Comparison of ENCODE assay signal across 9 mouse cellular contexts in the genomic region with DNA sequence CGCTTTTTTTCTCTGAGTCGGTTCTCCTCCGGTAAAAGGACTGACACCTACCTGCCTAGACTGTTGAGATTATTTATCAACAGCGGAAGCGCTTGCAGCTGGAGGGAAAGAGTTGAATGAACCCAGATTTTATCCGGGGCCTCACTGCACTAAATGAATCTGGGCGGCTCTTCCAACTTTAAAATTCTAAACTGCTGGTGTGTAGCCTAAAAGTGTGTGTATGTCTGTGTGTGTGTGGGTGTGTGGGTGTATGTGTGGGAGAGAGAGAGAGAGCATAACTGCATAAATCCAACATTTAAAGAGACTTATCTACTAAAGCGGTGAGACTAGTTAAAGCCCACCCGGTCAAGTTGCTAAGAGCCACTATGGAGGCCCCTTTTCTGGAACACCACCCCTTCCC. TPM values are rescaled to one million over a fixed set of nuclear protein-coding genes. Genes with fewer than 3 reads are reported as not detected.
DNase-seq lines count a peak whose midpoint lies in the region; ATAC-seq and TF ChIP-seq lines count a peak whose summit lies in the region.
"Had no signal": no experiment of that assay in that cellular context is flagged by ENCODE, and none has a peak within 500 bp of the region (broad histone marks: within the 10 kb centered on the region; RNA-seq: fewer than 3 reads in every experiment).

No protein-coding gene starts in this region.

- TF ChIP-seq POLR2A in cerebellum, adult 2 months (IDR thresholded peaks at IDR 0.05; ENCODE audit: borderline replicate concordance, insufficient read depth, low read length), result no peak

- no peak for DNase-seq in cerebellum, adult 2 months
- no peak for DNase-seq in cerebellum, postnatal 25 days
- no peak for DNase-seq in lung, postnatal 0 days (ENCODE audit: low spot score)
- DNase-seq in lung, postnatal 4 days, result no peak
- no peak for DNase-seq in limb, embryonic 10.5 days (ENCODE audit: low spot score)
- no peak for DNase-seq in spleen, postnatal 4 days (ENCODE audit: low spot score in 2 of 2)
- no peak for DNase-seq in adrenal gland, postnatal 25 days

- H3K4me2 ChIP-seq in lung, postnatal 0 days (replicated peaks; ENCODE audit: low read depth, low read length), result peak overlapping the region; percentile 55
- H3K4me2 ChIP-seq in neural tube, embryonic 15.5 days, result peak overlapping the region; percentile 65

- H3K9ac ChIP-seq in lung, postnatal 0 days (replicated peaks; ENCODE audit: low read depth), result peak overlapping the region; percentile 48
- peak overlapping the region; percentile 67 for H3K9ac ChIP-seq in neural tube, embryonic 15.5 days (replicated peaks)

- peak overlapping the region; percentile 76 for H3K27ac ChIP-seq in cerebellum, adult 2 months (ENCODE audit: insufficient read depth, low read length)
- peak overlapping the region; percentile 10 for H3K27ac ChIP-seq in lung, postnatal 0 days (ENCODE audit: low read length)
- H3K27ac ChIP-seq in limb, embryonic 10.5 days, result peak overlapping the region; percentile 89
- H3K27ac ChIP-seq in neural tube, embryonic 15.5 days (replicated peaks), result peak overlapping the region; percentile 82

- no peak for TF ChIP-seq CTCF in cerebellum, adult 2 months (IDR thresholded peaks at IDR 0.05; ENCODE audit: borderline replicate concordance, insufficient read depth, low read depth, low read length)
- TF ChIP-seq CTCF in lung, postnatal 0 days (IDR thresholded peaks at IDR 0.05), result no peak

- no peaks in the 10 kb centered on the region for H3K9me3 ChIP-seq in lung, postnatal 0 days (ENCODE audit: low read length)
- no peaks in the 10 kb centered on the region for H3K9me3 ChIP-seq in limb, embryonic 10.5 days (replicated peaks)
- no peaks in the 10 kb centered on the region for H3K9me3 ChIP-seq in neural tube, embryonic 15.5 days (replicated peaks)

- H3K36me3 ChIP-seq in lung, postnatal 0 days (ENCODE audit: insufficient read depth, low read length), result no peaks in the 10 kb centered on the region
- peaks cover 17% of the 10 kb centered on the region for H3K36me3 ChIP-seq in limb, embryonic 10.5 days
- H3K36me3 ChIP-seq in neural tube, embryonic 15.5 days, result no peaks in the 10 kb centered on the region

- no peak for ATAC-seq in lung, postnatal 0 days
- ATAC-seq in neural tube, embryonic 15.5 days (ENCODE audit: low FRiP score), result no peak

- peaks cover 4% of the 10 kb centered on the region; the same call in 1 of the 2 replicates for H3K4me1 ChIP-seq in cerebellum, adult 2 months (ENCODE audit: control insufficient read depth, insufficient read depth, low read length)
- H3K4me1 ChIP-seq in lung, postnatal 0 days (ENCODE audit: insufficient read depth, low read depth, low read length), result peaks cover 4% of the 10 kb centered on the region; the same call in 1 of the 2 replicates
- H3K4me1 ChIP-seq in limb, embryonic 10.5 days, result peaks cover 24% of the 10 kb centered on the region
- peaks cover 29% of the 10 kb centered on the region for H3K4me1 ChIP-seq in neural tube, embryonic 15.5 days

- no peak for TF ChIP-seq EP300 in lung, postnatal 0 days (IDR thresholded peaks at IDR 0.05)

- WGBS in cerebellum, adult 2 months, result 25% methylated on average over 9 of the region's 9 CpGs
- WGBS in lung, postnatal 0 days, result 18% methylated on average over 9 of the region's 9 CpGs
- 31% methylated on average over 9 of the region's 9 CpGs for WGBS in limb, embryonic 10.5 days
- 28% methylated on average over 9 of the region's 9 CpGs for WGBS in neural tube, embryonic 15.5 days

- H3K27me3 ChIP-seq in cerebellum, adult 2 months (ENCODE audit: control insufficient read depth, insufficient read depth, low read length), result no peaks in the 10 kb centered on the region
- no peaks in the 10 kb centered on the region for H3K27me3 ChIP-seq in lung, postnatal 0 days (replicated peaks; ENCODE audit: insufficient read depth, low read length)
- H3K27me3 ChIP-seq in limb, embryonic 10.5 days (ENCODE audit: low read depth, poor library complexity, severe bottlenecking), result no peaks in the 10 kb centered on the region
- no peaks in the 10 kb centered on the region for H3K27me3 ChIP-seq in neural tube, embryonic 15.5 days (replicated peaks)

- H3K4me3 ChIP-seq in cerebellum, adult 2 months (replicated peaks; ENCODE audit: insufficient read depth, low read depth, low read length), result peak overlapping the region; percentile 90
- H3K4me3 ChIP-seq in lung, postnatal 0 days (ENCODE audit: low read depth, low read length), result peak overlapping the region; percentile 87
- H3K4me3 ChIP-seq in limb, embryonic 10.5 days, result peak overlapping the region; percentile 93
- H3K4me3 ChIP-seq in neural tube, embryonic 15.5 days (replicated peaks), result peak overlapping the region; percentile 98

RNA-seq across cellular contexts. Expression of gene Mrtfa, which starts 0.7 kb away (rescaled TPM):
- polyA plus RNA-seq in cerebellum, adult 2 months (2012; rRNA removed), result 20.0 and 20.8 TPM in 2 replicates
- polyA plus RNA-seq in lung, postnatal 0 days (2015; fragmentation: Nextera tagmentation; extraction: Ambion mirVana), result 13.5 and 13.9 TPM in 2 replicates
- polyA plus RNA-seq in limb, embryonic 10.5 days (2016; fragmentation: Nextera tagmentation; extraction: Ambion mirVana), result 24.0 and 24.9 TPM in 2 replicates
- polyA plus RNA-seq in neural tube, embryonic 15.5 days (2015; fragmentation: Nextera tagmentation; extraction: Ambion mirVana), result 26.9 and 27.9 TPM in 2 replicates
- total RNA-seq in adrenal gland, postnatal 25 days (2021), result 27.2 and 27.4 TPM in 2 replicates

RNA-seq across cellular contexts. Expression of gene Mchr1, which starts 44.0 kb away (rescaled TPM):
- 3.6 and 4.1 TPM in 2 replicates for polyA plus RNA-seq in cerebellum, adult 2 months (2012; rRNA removed)
- polyA plus RNA-seq in lung, postnatal 0 days (2015; fragmentation: Nextera tagmentation; extraction: Ambion mirVana), result 1.6 and 3.3 TPM in 2 replicates
- polyA plus RNA-seq in limb, embryonic 10.5 days (2016; fragmentation: Nextera tagmentation; extraction: Ambion mirVana), result 0.25 TPM in 1 of 2 replicates, not detected in the other
- 5.0 and 5.2 TPM in 2 replicates for polyA plus RNA-seq in neural tube, embryonic 15.5 days (2015; fragmentation: Nextera tagmentation; extraction: Ambion mirVana)
- total RNA-seq in adrenal gland, postnatal 25 days (2021), result 0.52 TPM in 1 of 2 replicates, not detected in the other
- total RNA-seq: common myeloid progenitor, adult 5-6 weeks had no signal

Comparison
In these comparisons a context has a peak if more than half of its experiments do, and no peak if none do; other contexts are left out.
1. H3K27ac ChIP-seq: peak in every context shown above with its lines; median percentile 89 in limb, embryonic 10.5 days; 82 in neural tube, embryonic 15.5 days; 76 in cerebellum, adult 2 months; 10 in lung, postnatal 0 days.